Mouse (Mus musculus) liver, adult 2 months (tissue): ENCODE data around the gene Ccdc12.

Source experiments
- CTCF ChIP-seq: fragments of 200-500 bp; IDR thresholded peaks from 2 replicates; pipeline ENCODE4 v1.5.1; 2011; ENCODE audit warnings: low read depth, low read length, control low read depth
- POLR2A ChIP-seq: fragments of 200-500 bp; IDR thresholded peaks from 2 replicates; pipeline ENCODE4 v1.6.1; 2011; ENCODE audit warnings: low read length, control low read depth; ENCODE audit not compliant: insufficient read depth; ENCODE audit errors: extremely low read depth

DNA sequence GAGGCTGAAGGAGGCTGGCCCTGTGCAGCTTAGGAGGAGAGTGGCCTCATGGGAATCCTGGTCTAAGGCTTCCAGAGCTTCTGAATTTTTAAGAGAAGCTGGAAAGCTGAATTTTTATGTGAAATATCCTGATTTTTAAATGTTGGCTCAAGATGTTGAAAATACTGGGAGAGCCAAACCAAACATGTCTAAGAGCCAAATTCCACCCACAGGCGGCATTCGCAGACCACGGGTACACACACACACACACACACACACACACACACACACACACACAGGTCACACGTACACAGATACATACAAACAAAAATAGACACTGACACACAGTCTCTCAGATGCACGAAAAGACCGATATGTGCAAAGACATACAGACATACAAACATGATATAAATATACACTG, 61.8 kb downstream of the Ccdc12 start:
- TF ChIP-seq CTCF (no peak), POLR2A (no peak)
